Mouse (Mus musculus) left cerebral cortex, postnatal 25 days (tissue): Measurements from ENCODE around the gene Snx11. TPM values are rescaled to one million over a fixed set of nuclear protein-coding genes. Genes with fewer than 3 reads are reported as not detected.
"Not testable (repeated sequence)": the region's sequence is repeated elsewhere in the genome, so short reads cannot be mapped to it uniquely, and the experiment has no call there.

Experiments used
- DNase-seq, 2 experiments: peaks; one replicate each; pipeline ENCODE4 v3.0.0; 2022; ENCODE audit warnings: low spot score in 2 of 2, mixed read lengths in 1 of 2
- intact Hi-C: fragments of 180-260 bp; cut with DNase I; formaldehyde crosslinking; loops from one replicate; pipeline ENCODE4 v1.15.1; 2025
- total RNA-seq, 2 experiments: library from RNA; stranded (reverse); gene quantifications; 2 replicates each; pipeline ENCODE4 v1.2.3; 2021

The Snx11 gene
- total RNA-seq, 2 experiments from 2014 or later = 43.3 to 47.3 TPM

- no peak for DNase-seq
- intact Hi-C loops = no loop called here
Observed at GRCm38 (mm10) chr11:96799511-96799910, 22.2 kb upstream of the Snx11 start.

DNA sequence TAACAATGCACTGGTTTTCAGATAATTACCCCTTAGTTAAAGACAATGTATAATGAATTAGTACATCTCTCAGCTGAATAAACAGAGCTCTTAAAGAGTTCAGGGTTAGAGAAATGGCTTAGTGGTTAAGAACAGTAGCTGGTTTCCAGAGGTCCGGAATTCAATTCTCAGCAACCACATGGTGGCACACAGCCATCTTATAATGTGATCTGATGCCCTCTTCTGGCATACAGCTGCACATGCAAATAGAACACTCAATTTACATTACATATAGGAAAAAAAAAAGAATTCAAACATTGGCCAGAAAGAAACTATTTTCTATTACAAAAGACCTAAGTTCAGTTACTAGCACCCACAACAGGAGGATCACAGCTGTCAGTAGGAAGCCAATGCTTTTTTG lies 19.2 kb upstream of the Snx11 start:
- no peak for DNase-seq
- intact Hi-C loops = no loop called here

DNA sequence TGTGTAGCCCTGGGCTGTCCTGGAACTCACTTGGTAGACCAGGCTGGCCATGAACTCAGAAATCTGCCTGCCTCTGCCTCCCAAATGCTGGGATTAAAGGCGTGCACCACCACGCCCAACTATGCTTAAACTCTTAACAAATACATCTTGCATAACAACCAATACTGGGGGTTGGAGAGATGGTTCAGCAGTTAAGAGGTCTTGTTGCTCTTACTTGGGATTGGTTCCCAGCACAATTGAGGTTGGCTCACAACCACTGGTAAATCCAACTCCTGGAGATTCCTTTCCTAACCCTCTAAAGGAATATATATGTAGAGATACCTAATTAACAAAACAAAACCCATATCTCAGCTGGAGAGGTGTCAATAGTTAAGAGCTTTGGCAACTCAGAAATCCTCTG lies 18.7 kb upstream of the Snx11 start:
- intact Hi-C loops = no loop called here
- no peak for DNase-seq

DNA sequence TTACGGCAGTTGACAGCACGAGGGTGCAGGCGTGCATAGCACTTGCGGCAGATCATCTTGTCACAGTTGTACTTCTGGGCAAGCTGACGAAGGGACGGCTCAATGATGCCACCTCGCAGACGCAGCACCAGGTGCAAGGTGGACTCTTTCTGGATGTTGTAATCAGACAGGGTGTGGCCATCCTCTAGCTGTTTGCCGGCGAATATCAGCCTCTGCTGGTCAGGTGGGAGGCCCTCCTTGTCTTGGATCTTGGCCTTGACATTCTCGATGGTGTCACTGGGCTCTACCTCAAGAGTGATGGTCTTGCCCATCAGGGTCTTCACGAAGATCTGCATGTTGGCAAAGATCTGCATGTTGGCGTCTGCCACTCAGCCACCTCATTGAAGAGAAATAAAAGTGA lies 18.1 kb upstream of the Snx11 start:
- no peak for DNase-seq
- intact Hi-C loops = no loop called here

- DNase-seq = no peak
- intact Hi-C loops = no loop called here
Observed at GRCm38 (mm10) chr11:96790681-96791080, 13.3 kb upstream of the Snx11 start.

DNA sequence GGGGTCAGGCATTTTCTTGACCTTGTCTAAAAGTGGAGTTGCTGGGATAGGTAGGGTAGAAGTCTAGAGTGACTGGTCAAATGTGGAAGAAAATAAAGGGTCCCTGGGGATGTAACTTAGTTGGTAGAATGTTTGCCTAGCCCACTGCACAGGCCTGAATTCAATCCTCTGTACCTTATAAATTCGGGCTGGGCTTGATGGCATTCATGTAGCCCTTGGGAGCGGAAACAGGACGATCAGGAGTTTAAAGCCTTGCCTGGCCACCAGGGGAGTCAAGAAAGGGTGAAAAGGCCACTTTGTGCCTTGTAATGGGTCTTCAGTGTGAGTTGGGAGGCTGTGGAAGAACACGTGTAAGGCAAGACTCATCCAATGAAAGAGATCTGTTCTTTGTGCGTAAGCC lies 12.6 kb upstream of the Snx11 start:
- no peak for DNase-seq
- intact Hi-C loops = loop anchor here (2.0 to 5.0 kb wide), 3 partner anchors 71 to 513 kb away; partner anchors contain the start of gene Cdk5rap3

GRCm38 (mm10) chr11:96788871-96789795 lies 11.8 kb upstream of the Snx11 start, which contains the start of gene Cbx1:
Gene Cbx1 (plus strand): TSS chr11:96789127.
- peak; percentile 91 to 93 for DNase-seq
- intact Hi-C loops = loop anchor here (2.0 to 5.0 kb wide), 3 partner anchors 72 to 512 kb away; partner anchors contain the start of gene Cdk5rap3

DNA sequence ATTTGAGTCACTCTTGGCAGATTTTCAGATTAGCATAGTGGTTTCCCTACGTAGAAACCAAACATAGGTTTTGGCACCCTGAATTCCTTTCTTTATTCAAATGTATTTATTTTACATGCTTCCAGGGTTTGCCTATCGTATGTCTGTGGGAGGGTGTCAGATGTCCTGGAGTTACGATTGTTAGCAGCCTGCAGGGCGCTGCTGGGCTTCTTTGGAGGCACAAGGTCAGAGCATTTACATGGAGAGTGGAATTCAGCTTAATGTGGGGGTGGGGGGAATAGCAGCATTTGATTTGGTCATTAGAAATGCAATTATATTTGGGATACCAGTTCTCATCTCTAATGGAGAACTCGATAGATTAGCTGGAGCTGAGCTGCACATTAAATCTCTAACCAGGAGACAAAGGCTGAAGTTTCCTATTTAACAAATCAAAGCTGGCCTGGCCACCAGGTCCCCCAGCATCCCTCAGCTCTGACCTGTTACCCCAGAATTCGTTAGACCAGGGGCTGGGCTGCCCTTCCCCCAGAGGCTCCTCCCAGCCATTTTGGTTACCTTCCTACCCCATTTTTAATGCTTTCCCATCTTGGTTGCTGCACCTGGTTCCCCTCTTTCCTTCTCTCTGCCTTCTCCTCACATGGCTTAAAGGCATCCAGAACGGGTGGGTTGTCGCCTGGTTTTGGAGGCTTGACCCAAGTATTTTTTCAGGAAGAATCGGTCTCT lies 9.5 kb upstream of the Snx11 start:
- no peak for DNase-seq
- intact Hi-C loops = loop anchor here (5.0 kb wide), 2 partner anchors 130 to 510 kb away; partner anchors contain the start of gene Cdk5rap3

DNA sequence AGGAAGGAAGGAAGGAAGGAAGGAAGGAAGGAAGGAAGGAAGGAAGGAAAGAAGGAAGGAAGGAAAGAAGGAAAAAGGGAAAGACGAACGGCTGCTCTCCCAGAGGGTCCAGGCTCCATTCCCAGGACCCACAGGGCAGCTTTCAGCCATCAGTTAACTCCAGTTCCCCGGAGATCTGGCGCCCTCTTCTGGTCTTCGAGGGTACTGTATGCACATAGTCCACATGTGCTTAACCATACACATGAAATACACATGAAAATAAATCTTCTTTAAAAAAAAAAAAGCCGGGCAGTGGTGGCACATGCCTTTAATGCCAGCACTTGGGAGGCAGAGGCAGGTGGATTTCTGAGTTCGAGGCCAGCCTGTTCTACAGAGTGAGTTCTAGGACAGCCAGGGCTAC lies 7.5 kb upstream of the Snx11 start:
- intact Hi-C loops = loop anchor here (5.0 kb wide), 2 partner anchors 132 to 508 kb away; partner anchors contain the start of gene Cdk5rap3
- DNase-seq = peak in 1 of 2 experiments; percentile 42

GRCm38 (mm10) chr11:96781425-96781824 lies 4.1 kb upstream of the Snx11 start:
- intact Hi-C loops = no loop called here
- DNase-seq = no peak

- DNase-seq = no peak
- intact Hi-C loops = no loop called here
Observed at GRCm38 (mm10) chr11:96780306-96780705, 2.9 kb upstream of the Snx11 start.

- DNase-seq = not testable (repeated sequence)
- intact Hi-C loops = loop anchor here (10.0 kb wide), 1 partner anchor 703 kb away; the partner anchor contains the start of gene Atp5g1
Observed at GRCm38 (mm10) chr11:96778061-96778627, 785 bp upstream of the Snx11 start.

DNA sequence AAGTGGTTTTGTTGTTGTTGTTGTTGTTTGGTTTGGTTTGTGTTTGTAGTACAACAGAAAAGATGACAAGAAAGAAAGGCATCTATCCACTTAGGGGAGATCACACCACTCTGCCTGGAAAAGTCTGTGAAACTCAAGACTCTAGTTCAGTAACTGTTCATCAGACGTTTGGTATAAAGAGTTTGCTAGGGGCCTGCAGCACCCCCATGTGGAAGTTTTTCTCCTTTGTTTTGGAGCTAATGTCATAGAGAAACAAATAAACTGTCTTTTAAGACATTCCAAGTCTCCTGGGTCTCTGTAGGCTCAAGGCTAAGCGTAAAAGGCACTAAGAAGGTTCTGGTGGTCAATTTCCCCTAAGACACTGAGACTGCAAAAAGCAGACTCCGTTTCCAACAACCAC lies 1.3 kb downstream of the Snx11 start:
- intact Hi-C loops = loop anchor here (10.0 kb wide), 1 partner anchor 701 kb away; the partner anchor contains the start of gene Atp5g1
- no peak for DNase-seq

DNA sequence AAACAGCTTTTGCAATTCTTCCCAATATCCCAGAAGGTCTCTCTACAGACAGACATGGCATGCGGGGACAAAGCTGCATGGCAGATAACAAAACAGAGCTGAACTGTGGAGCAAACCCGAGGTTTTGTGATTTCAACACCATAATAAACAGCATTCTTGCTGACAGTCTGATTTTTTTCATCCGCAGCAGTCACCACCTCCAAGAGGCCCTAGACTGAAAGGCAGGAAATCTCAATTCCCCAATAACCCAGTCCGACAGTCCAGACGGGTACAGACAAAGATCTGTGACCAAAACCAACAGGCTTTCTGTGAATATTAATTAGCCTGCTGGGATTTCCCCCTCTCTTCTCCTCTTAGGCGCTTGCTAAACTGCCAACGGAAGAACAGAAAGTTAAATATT lies 1.7 kb downstream of the Snx11 start:
- intact Hi-C loops = loop anchor here (10.0 kb wide), 1 partner anchor 701 kb away; the partner anchor contains the start of gene Atp5g1

GRCm38 (mm10) chr11:96775063-96775462 lies 2.3 kb downstream of the Snx11 start:
- no peak for DNase-seq
- intact Hi-C loops = loop anchor here (10.0 kb wide), 1 partner anchor 700 kb away; the partner anchor contains the start of gene Atp5g1

More for the DNA sequence above, 1.7 kb downstream of the Snx11 start:
- DNase-seq = no peak

DNA sequence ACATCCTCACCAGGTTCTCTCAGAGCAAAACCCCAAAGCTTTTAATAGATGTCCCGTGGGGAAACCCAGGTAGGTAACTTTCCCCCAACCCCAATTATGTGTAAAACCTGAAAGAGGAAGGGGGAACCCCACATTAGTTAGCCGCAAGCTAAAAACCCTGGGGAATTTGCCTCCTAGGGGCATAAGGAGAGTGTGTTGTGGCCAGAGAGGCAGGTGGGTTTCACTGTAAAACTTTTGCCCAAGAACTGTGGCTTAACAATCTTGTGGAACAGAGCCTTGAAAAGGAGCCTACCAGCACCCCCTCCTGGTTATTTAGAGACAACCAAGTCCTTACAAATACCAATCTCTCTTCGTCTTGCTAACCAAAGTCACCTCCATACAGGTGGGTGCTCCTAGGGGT lies 2.8 kb downstream of the Snx11 start:
- DNase-seq = no peak
- intact Hi-C loops = loop anchor here (10.0 kb wide), 1 partner anchor 700 kb away; the partner anchor contains the start of gene Atp5g1

DNA sequence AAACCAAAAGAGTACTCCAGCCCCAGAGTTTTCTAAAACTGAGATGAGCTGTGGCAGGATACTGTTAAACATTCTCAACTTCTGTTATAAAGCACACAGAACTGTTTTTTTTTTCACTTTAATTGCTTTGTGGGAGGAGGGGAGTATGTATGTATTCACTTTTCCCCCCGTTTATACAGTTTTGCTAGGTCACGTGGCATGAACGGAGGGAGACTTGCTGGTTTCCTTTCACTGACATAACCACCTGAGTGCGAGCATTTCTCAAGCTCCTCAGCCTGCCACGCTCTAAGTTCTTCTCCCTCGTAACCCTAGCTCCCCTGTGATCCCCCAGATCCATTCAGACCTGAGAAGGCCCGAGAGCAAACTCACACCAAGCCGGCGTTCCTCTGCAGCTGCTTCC lies 4.9 kb downstream of the Snx11 start:
- DNase-seq = no peak
- intact Hi-C loops = loop anchor here (10.0 kb wide), 1 partner anchor 698 kb away; the partner anchor contains the start of gene Atp5g1

DNA sequence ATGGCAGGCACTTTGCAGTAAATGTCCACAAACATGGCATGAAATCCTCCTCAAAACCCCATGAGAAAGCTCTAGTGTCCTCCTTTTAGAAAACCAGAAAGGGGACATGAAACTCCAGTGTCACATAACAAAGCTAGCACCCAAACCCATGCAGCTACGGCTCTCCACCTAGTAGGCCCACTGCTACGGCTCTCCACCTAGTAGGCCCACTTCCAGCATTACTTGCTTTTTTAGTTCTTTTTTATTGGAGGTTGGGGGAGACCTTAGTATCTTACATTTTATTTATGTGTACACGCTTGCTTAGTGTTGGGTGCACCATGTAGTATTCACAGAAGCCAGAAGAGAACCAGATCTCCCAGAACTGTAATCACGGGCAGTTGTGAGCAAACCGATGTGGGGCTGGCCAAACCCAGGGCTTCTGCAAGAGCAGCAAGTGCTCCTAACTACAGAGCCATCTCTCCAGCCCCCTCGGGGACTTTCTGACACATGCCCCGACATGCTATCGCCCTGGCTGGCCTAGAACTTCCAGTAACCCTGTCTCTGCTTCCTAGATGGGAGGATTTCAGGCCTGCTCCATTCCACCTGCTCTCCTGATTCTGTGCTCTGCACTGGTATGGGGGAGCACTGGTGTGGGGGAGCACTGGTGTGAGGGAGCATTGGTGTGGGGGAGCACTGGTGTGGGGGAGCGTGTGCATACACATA lies 5.9 kb downstream of the Snx11 start:
- DNase-seq = no peak
- intact Hi-C loops = loop anchor here (10.0 kb wide), 1 partner anchor 697 kb away; the partner anchor contains the start of gene Atp5g1

DNA sequence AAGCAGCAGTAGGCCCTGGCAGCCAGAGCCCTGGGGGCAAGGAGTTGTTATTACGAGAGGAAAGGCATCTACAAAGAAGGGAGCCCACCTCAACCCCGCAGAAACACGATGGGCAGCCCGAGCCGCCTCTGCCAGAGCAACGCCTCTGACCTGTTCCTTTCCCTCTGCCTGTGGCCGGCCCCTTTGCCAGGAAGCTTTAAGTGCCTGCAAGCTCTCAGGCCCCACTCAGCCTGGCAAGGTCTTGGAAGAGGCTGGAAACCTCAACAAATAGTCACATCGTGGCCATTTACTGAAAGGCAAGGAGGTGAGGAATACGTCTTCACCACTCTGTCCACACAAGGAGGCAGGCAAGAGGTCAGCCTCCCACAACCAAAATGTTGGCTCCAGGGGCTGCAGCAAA lies 9.1 kb downstream of the Snx11 start:
- intact Hi-C loops = no loop called here
- no peak for DNase-seq
